Mouse (Mus musculus) testis, postnatal 14 days (tissue): ENCODE data around the gene Usp18.

ENCODE experiments used
- DNase-seq: peaks from one replicate; pipeline ENCODE4 v3.0.0; 2021; ENCODE audit warnings: low spot score

The Usp18 gene

GRCm38 (mm10) chr6:121245127-121246036 is at the start of gene Usp18:
Gene Usp18, plus strand, starts transcription at chr6:121245906.
- DNase-seq: peak; percentile 83

- DNase-seq: no peak
These were observed 47.8 kb upstream of the Usp18 start for GRCm38 (mm10) chr6:121197807-121198365.

GRCm38 (mm10) chr6:121200458-121200857 is 45.2 kb upstream of the Usp18 start:
- DNase-seq: no peak

GRCm38 (mm10) chr6:121202026-121202425 is 43.7 kb upstream of the Usp18 start:
- no peak for DNase-seq

GRCm38 (mm10) chr6:121206481-121206880 is 39.2 kb upstream of the Usp18 start:
- DNase-seq: no peak

- DNase-seq: no peak
These were observed 36.1 kb upstream of the Usp18 start for GRCm38 (mm10) chr6:121209584-121209983.

GRCm38 (mm10) chr6:121210149-121210925 is 35.4 kb upstream of the Usp18 start, which contains the start of gene Tuba8:
Gene Tuba8, plus strand, starts transcription at chr6:121210696.
- DNase-seq: no peak

- no peak for DNase-seq
These were observed 34.8 kb upstream of the Usp18 start for GRCm38 (mm10) chr6:121210926-121211289.

GRCm38 (mm10) chr6:121211743-121212142 is 34.0 kb upstream of the Usp18 start:
- no peak for DNase-seq

GRCm38 (mm10) chr6:121212988-121213387 is 32.7 kb upstream of the Usp18 start:
- no peak for DNase-seq

GRCm38 (mm10) chr6:121214221-121214620 is 31.5 kb upstream of the Usp18 start:
- no peak for DNase-seq

GRCm38 (mm10) chr6:121214667-121215330 is 30.9 kb upstream of the Usp18 start:
- no peak for DNase-seq

GRCm38 (mm10) chr6:121215336-121215735 is 30.4 kb upstream of the Usp18 start:
- no peak for DNase-seq

GRCm38 (mm10) chr6:121215896-121216295 is 29.8 kb upstream of the Usp18 start:
- DNase-seq: no peak

GRCm38 (mm10) chr6:121216589-121217255 is 29.0 kb upstream of the Usp18 start:
- no peak for DNase-seq

GRCm38 (mm10) chr6:121218002-121218401 is 27.7 kb upstream of the Usp18 start:
- DNase-seq: no peak

- no peak for DNase-seq
These were observed 26.3 kb upstream of the Usp18 start for GRCm38 (mm10) chr6:121219406-121219805.

- no peak for DNase-seq
These were observed 25.5 kb upstream of the Usp18 start for GRCm38 (mm10) chr6:121220181-121220580.

GRCm38 (mm10) chr6:121221876-121222597 is 23.7 kb upstream of the Usp18 start:
- DNase-seq: no peak

GRCm38 (mm10) chr6:121223001-121223400 is 22.7 kb upstream of the Usp18 start:
- no peak for DNase-seq

GRCm38 (mm10) chr6:121224067-121224466 is 21.6 kb upstream of the Usp18 start:
- DNase-seq: no peak
